Mouse (Mus musculus): ENCODE results near the gene Slc18a3. TPM values are rescaled to one million over a fixed set of nuclear protein-coding genes. Genes with fewer than 3 reads are reported as not detected.

Slc18a3 gene
- total and polyA plus RNA-seq, 3 experiments, result 0.09 to 0.43 TPM; not detected in 1

GRCm38 (mm10) chr14:32467606-32468005 lies 3.0 kb upstream of the Slc18a3 start:
- intact Hi-C loops (cut with DNase I), result loop anchor here (5.0 kb wide), 1 partner anchor 145 kb away; the partner anchor contains the start of gene Ogdhl
- 5% methylated on average over 5 of the region's 5 CpGs for WGBS
- no peaks in the 10 kb centered on the region for H3K36me3 ChIP-seq (ENCODE audit: control insufficient read depth, insufficient read depth, low read length)
- no peak for TF ChIP-seq CTCF (IDR thresholded peaks at IDR 0.05)
- TF ChIP-seq POLR2A (IDR thresholded peaks at IDR 0.05; ENCODE audit: insufficient read depth, low read depth, low read length), result no peak
- no peak for TF ChIP-seq EP300 (IDR thresholded peaks at IDR 0.05; ENCODE audit: insufficient read depth, low read depth, low read length)
- H3K27ac ChIP-seq, result no peak overlapping the region
- H3K79me2 ChIP-seq (replicated peaks; ENCODE audit: control insufficient read depth, insufficient read depth, low read length), result no peaks in the 10 kb centered on the region
- no peaks in the 10 kb centered on the region for H3K4me1 ChIP-seq (ENCODE audit: control insufficient read depth, insufficient read depth, low read length)
- peaks cover 24% of the 10 kb centered on the region for H3K27me3 ChIP-seq (ENCODE audit: control insufficient read depth, insufficient read depth, low read length)
- no peak overlapping the region for H3K4me3 ChIP-seq
- peak; percentile 13 to 66 for DNase-seq
- no peak overlapping the region for H3K9ac ChIP-seq (ENCODE audit: low read depth, low read length)

GRCm38 (mm10) chr14:32465889-32466288 lies 1.2 kb upstream of the Slc18a3 start, which contains the start of gene Chat:
Gene Chat, minus strand, starts transcription at chr14:32465989.
- H3K27ac ChIP-seq, result no peak within 1 kb of the TSS
- TF ChIP-seq EP300 (IDR thresholded peaks at IDR 0.05; ENCODE audit: insufficient read depth, low read depth, low read length), result no peak
- TF ChIP-seq POLR2A (IDR thresholded peaks at IDR 0.05; ENCODE audit: insufficient read depth, low read depth, low read length), result no peak
- TF ChIP-seq CTCF (IDR thresholded peaks at IDR 0.05), result no peak
- no peak within 1 kb of the TSS for H3K9ac ChIP-seq (ENCODE audit: low read depth, low read length)
- H3K79me2 ChIP-seq (replicated peaks; ENCODE audit: control insufficient read depth, insufficient read depth, low read length), result no peaks in the 10 kb centered on the region
- no peaks in the 10 kb centered on the region for H3K36me3 ChIP-seq (ENCODE audit: control insufficient read depth, insufficient read depth, low read length)
- 16% methylated on average over 13 of the region's 13 CpGs for WGBS
- no peaks in the 10 kb centered on the region for H3K4me1 ChIP-seq (ENCODE audit: control insufficient read depth, insufficient read depth, low read length)
- peaks cover 24% of the 10 kb centered on the region for H3K27me3 ChIP-seq (ENCODE audit: control insufficient read depth, insufficient read depth, low read length)
- DNase-seq, result no peak
- H3K4me3 ChIP-seq, result no peak within 1 kb of the TSS
- intact Hi-C loops (cut with DNase I), result loop anchor here (5.0 kb wide), 1 partner anchor 144 kb away; the partner anchor contains the start of gene Ogdhl

- no peaks in the 10 kb centered on the region for H3K4me1 ChIP-seq (ENCODE audit: control insufficient read depth, insufficient read depth, low read length)
- H3K79me2 ChIP-seq (replicated peaks; ENCODE audit: control insufficient read depth, insufficient read depth, low read length), result no peaks in the 10 kb centered on the region
- H3K36me3 ChIP-seq (ENCODE audit: control insufficient read depth, insufficient read depth, low read length), result no peaks in the 10 kb centered on the region
- WGBS, result 3% methylated on average over 11 of the region's 11 CpGs
- intact Hi-C loops (cut with DNase I), result loop anchor here (5.0 kb wide), 1 partner anchor 143 kb away; the partner anchor contains the start of gene Ogdhl
- peaks cover 24% of the 10 kb centered on the region for H3K27me3 ChIP-seq (ENCODE audit: control insufficient read depth, insufficient read depth, low read length)
- no peak for DNase-seq
- no peak overlapping the region for H3K4me3 ChIP-seq
- TF ChIP-seq POLR2A (IDR thresholded peaks at IDR 0.05; ENCODE audit: insufficient read depth, low read depth, low read length) (no peak), EP300 (IDR thresholded peaks at IDR 0.05; ENCODE audit: insufficient read depth, low read depth, low read length) (no peak), CTCF (IDR thresholded peaks at IDR 0.05) (no peak)
- H3K27ac ChIP-seq, result no peak overlapping the region
- no peak overlapping the region for H3K9ac ChIP-seq (ENCODE audit: low read depth, low read length)
These were observed 838 bp upstream of the Slc18a3 start for GRCm38 (mm10) chr14:32465506-32465870.

DNA sequence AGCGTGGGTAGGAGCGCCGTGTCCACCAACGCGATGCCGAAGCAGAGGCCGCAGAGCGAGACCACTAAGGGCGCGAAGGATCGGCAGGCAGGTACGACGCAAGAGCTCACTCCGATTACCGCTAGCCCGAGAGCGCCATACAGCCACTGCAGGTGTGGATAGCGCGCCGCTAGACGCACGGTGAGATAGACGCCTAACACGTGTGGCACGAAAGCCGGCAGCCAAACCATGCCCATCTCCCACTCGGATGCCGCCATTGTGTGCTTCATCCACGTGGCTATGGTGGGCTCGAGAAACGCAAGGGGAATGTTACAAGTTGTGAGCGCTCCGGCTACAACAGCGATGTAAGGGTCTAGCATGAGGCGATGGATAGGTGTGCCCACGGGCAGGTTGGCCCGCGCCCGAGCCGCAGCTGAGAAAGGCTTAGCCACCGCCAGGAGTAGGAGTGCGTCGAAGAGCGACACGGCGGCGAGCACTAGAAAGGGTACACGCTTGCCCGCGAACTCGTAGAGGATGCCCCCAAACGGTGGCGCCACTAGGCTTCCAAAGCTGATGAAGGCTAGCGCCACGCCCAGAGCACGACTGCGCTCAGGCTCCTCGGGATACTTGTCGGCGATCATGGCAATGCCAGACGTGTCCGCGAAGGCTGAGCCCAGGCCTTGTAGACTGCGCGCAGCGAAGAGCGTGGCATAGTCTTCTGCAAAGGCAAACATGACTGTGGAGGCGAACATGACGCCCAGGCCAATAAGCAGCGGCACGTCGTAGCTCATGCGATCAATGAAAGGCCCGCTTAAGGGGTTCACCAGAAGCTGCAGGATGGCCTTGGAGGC lies 1.2 kb downstream of the Slc18a3 start:
- Histone ChIP-seq H3K4me3 (no peak overlapping the region), H3K27ac (no peak overlapping the region), H3K9ac (ENCODE audit: low read depth, low read length) (no peak overlapping the region), H3K27me3 (ENCODE audit: control insufficient read depth, insufficient read depth, low read length) (peaks cover 26% of the 10 kb centered on the region), H3K36me3 (ENCODE audit: control insufficient read depth, insufficient read depth, low read length) (no peaks in the 10 kb centered on the region), H3K4me1 (ENCODE audit: control insufficient read depth, insufficient read depth, low read length) (no peaks in the 10 kb centered on the region), H3K79me2 (replicated peaks; ENCODE audit: control insufficient read depth, insufficient read depth, low read length) (no peaks in the 10 kb centered on the region)
- no peak for TF ChIP-seq POLR2A (IDR thresholded peaks at IDR 0.05; ENCODE audit: insufficient read depth, low read depth, low read length)
- no peak for TF ChIP-seq EP300 (IDR thresholded peaks at IDR 0.05; ENCODE audit: insufficient read depth, low read depth, low read length)
- TF ChIP-seq CTCF (IDR thresholded peaks at IDR 0.05), result no peak
- WGBS, result 5% methylated on average over 74 of the region's 74 CpGs
- intact Hi-C loops (cut with DNase I), result no loop called here
- no peak for DNase-seq

DNA sequence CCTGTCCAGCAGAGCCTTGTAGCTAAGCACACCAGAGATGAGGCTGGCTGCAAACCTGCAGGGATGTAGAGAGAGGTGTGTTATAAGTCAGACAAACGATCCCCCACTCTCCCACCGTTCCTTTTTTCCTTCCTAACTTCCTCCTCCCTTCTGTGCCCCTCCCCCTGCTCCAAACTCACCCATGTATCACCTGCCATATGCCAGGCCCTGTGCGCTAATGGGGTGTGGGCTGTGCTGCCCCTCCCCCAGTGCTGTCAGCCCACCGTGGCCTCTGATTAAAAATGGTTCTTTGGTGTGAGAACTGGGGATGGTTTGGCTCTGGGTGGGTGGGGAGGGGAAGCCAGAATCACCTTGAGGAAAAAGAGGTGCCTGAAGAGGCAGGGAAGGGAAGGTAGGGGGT lies 12.1 kb downstream of the Slc18a3 start:
- intact Hi-C loops (cut with DNase I), result no loop called here
- Histone ChIP-seq H3K27me3 (ENCODE audit: control insufficient read depth, insufficient read depth, low read length) (no peaks in the 10 kb centered on the region; the same call in 1 of the 2 replicates), H3K27ac (no peak overlapping the region), H3K9ac (ENCODE audit: low read depth, low read length) (no peak overlapping the region), H3K4me1 (ENCODE audit: control insufficient read depth, insufficient read depth, low read length) (no peaks in the 10 kb centered on the region), H3K79me2 (replicated peaks; ENCODE audit: control insufficient read depth, insufficient read depth, low read length) (no peaks in the 10 kb centered on the region; the same call in 1 of the 2 replicates), H3K36me3 (ENCODE audit: control insufficient read depth, insufficient read depth, low read length) (no peaks in the 10 kb centered on the region), H3K4me3 (no peak overlapping the region)
- DNase-seq, result no peak
- no peak for TF ChIP-seq CTCF (IDR thresholded peaks at IDR 0.05)
- no peak for TF ChIP-seq EP300 (IDR thresholded peaks at IDR 0.05; ENCODE audit: insufficient read depth, low read depth, low read length)
- no peak for TF ChIP-seq POLR2A (IDR thresholded peaks at IDR 0.05; ENCODE audit: insufficient read depth, low read depth, low read length)
- 9% methylated on average over 4 of the region's 4 CpGs for WGBS

DNA sequence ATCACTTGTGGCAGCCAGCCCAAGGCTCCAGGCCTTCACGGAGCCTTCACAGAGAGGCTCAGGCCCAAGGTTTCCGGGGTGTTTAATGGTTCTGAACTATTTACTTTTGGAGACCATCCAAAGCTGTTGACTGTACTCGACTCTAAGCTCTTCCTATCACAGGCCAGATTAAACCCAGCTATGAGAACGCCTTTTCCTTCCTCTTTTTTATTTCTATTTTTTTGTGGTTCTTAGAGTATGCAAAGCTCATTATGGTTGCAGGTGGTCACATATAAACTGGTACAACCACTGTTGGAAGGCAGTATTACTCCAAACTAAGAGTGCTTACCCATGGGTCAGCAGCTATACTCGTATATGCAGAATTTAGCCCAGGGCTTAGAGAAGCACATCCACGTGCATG lies 17.7 kb downstream of the Slc18a3 start:
- no peak for TF ChIP-seq EP300 (IDR thresholded peaks at IDR 0.05; ENCODE audit: insufficient read depth, low read depth, low read length)
- TF ChIP-seq CTCF (IDR thresholded peaks at IDR 0.05), result no peak
- no peak for TF ChIP-seq POLR2A (IDR thresholded peaks at IDR 0.05; ENCODE audit: insufficient read depth, low read depth, low read length)

More for the DNA sequence above, 17.7 kb downstream of the Slc18a3 start:
- 60% methylated on average over 6 of the region's 6 CpGs for WGBS
- no peak overlapping the region for H3K9ac ChIP-seq (ENCODE audit: low read depth, low read length)
- no peak overlapping the region for H3K27ac ChIP-seq
- H3K36me3 ChIP-seq (ENCODE audit: control insufficient read depth, insufficient read depth, low read length), result no peaks in the 10 kb centered on the region
- no peak overlapping the region for H3K4me3 ChIP-seq
- no peaks in the 10 kb centered on the region; the same call in 1 of the 2 replicates for H3K79me2 ChIP-seq (replicated peaks; ENCODE audit: control insufficient read depth, insufficient read depth, low read length)
- no peak for DNase-seq
- 0 out of 2 replicates have a peak, but pooled peaks cover 2% of the 10 kb centered on the region for H3K27me3 ChIP-seq (ENCODE audit: control insufficient read depth, insufficient read depth, low read length)
- no peaks in the 10 kb centered on the region for H3K4me1 ChIP-seq (ENCODE audit: control insufficient read depth, insufficient read depth, low read length)
- intact Hi-C loops (cut with DNase I), result no loop called here
